Mouse (Mus musculus) c-Kit-positive CD71-positive TER-119-positive erythroid progenitor cells, embryonic 14.5 days (primary cell): ENCODE results near the gene Ube2o.
"Not testable (repeated sequence)": the region's sequence is repeated elsewhere in the genome, so short reads cannot be mapped to it uniquely, and the experiment has no call there.

Experiments used
- DNase-seq: peaks from one replicate; pipeline ENCODE4 v3.0.0-alpha.2; 2013; ENCODE audit warnings: low spot score

Gene Ube2o

DNA sequence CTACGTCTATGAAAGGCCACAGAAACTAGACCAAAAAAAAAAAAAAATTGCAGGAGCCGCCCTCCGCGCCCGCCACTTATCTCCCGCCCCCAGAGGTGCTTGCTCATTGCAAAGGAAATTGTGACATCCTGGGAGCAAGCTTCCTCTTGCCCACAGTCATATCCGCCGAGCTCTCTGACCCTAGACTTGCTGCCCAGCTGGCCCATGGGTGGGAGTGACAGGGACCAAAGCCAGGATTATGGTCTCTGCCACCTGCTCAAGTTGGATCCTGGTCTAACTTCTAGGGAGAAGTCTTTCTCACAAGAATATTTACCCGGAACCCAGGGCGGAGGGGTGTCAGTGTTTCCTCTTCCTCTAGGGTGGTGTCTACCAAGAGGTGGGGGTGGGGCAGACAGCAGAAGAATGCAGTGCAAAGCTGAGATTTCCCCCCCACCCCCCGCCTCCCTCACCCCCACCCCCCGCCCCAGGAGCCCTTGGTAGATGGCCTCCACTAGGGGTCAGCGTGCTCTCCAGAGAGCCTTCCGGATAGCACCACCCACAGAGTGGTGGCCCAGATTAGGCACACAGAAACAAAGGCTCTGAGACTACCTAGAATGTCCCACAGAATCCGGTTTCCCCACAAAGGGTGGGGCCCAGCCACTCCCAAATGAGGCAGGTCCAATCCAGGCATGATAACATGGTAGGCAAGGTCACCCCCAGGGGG, 34.6 kb upstream of the Ube2o start:
- DNase-seq, result peak; percentile 85

DNA sequence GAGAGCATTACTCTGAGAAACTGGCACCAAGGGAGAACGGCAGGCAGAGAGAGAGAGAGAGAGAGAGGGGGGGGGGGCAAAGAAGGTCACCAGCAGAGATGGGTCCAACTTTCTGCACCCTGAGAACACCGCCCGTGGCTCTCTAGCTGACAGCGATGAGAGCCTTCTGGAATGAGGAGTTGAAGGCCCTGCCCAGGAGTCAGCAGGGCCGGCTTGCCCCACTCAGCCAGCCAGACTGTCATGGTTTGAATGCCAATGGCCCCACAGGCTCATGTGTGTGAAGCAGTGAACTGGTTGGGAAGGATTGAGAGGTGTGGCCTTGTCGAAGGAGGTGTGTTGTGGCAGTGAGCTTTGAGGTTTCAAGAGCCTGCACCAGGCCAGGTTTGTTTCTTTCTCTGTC, 32.0 kb upstream of the Ube2o start:
- DNase-seq, result no peak

DNA sequence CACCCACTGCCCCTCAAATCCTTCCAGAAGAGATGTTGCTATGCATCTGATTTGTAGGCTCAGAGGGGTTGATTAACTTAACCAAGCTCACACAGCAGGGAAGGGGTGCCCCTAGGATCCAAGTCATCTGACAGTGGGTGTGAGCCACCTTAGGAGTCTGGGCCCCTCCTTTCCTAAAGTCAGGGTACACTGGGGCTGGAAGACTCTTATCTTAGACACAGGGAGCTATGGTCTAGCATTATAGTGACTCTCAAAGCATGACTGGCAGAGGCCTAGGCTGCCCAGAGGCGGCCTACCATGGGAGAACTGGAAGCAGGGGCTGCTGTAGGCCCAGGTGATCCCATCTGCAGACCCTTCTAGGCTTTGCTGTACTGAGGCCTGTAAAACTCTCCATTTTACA, 31.3 kb upstream of the Ube2o start:
- DNase-seq, result no peak

DNA sequence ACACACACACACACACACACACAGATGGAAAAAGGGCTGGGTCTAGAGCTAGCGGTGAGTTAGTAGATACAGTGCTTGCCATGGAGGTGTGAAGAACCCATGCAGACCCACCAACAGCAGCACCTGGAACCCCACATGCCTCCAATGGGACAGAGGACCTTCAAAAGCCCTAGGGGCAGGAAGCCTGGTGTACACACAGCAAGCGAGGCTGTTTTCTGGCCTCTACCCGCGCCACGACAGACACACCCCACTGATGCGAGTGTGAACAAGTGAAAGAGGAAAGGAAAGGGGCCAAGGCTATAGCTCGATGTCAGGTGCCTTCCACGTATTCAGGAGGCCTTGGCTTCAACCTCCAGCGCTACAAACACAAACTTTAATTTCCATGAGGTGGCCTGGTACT, 30.6 kb upstream of the Ube2o start:
- no peak for DNase-seq

DNA sequence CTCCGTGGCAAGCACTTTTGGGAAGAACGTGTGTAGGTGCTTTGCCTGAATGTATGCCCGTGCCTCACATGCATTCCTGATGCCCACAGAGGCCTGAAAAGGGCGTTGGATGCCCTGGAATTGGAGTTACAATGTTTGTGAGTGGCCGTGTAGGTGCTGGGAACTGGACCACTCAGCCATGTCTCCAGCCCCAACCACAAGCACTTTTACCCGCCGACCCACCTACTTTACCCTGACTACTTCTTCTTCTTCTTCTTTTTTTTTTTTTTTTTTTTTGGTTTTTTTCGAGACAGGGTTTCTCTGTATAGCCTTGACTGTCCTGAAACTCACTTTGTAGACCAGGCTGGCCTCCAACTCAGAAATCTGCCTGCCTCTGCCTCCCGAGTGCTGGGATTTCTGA, 29.9 kb upstream of the Ube2o start:
- DNase-seq, result not testable (repeated sequence)

DNA sequence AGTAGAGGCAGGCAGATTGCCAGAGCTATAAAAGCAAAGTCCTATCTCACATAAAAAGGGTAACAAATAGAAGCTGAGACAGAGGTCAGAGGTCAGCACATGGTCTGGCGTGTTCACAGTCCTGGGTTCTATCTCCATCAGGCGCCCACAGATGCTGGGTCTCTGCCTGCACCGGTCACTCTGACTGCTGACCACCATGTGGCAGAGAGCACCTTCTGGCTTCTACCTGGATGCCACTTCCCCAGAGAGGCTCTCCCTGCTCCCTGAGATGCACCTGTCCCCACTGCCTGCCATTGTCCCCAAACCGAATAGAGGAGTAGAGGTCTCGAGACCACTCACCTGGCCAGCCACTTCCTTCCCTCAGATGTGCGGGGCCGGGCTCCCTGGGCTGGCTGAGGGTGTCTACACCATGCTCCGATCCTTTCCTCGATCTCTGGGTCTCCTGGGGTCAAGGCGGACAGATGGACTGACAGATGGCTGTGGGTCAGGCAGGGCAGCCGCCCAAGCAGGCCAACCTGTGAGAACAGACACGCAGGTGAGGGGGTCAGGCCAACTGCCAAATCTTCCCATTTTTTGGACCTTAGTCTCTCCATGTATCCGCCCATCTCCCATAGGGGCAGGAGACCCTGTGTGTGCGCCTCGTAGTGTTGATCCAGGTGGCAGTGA, 28.9 kb upstream of the Ube2o start:
- no peak for DNase-seq

DNA sequence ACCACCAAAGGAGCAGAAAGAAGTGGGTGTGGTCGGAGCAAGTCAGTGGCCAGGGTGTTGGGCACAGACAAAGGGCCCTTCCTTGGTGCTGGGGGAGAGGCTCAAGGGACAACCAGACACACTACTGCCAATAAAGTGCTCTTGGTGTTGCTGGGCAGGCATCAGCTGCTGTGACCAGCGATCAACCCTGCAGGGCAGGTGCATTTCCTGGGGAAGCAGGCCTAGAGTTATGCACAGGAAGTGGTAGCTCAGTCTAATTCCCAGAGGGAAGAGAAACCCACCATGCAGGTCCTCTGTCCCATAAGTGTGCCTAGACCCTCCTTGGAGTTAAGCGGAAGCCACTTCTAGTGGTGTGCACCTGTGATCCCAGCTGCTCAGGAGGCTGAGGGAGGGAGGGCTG, 26.5 kb upstream of the Ube2o start:
- no peak for DNase-seq

DNA sequence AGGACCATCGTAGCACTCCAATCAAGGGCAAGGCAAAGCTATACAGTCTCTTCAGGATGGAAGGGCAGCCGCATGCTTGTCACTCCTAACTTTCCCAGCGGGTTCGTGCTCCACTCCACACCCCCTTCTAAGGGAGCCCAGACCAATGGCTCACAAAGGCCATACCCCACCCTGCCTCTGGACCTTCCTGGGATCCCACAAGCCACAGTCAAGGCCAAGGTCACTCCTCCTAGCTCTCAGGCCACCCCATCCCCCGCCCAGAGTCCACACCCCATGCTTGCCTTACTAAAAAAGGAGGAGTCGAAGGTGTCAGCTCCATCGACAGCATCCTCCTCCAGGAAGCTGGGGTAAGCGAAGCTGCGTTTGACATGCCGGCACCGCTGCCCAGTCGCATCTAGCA, 22.9 kb upstream of the Ube2o start:
- DNase-seq, result no peak

DNA sequence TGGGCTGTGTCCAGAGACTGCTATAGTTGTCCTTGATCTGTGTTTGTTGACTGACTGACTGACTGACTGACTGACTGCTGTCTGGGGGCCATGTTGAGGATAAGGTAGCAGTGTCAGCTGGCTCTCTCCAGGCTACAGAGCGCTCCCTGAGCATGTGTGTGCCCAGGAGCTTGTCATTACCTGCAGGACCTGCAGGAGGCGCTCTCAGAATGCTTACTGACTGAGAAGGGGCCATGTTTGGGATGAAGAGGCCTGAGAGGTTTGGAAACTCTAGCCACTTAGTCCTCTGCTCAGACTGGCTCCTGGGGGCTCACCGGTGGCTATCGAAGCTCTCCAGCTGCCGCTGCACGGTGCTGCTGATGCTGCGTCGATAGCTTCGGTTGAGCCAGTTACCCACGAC, 22.1 kb upstream of the Ube2o start:
- DNase-seq, result peak; percentile 70

DNA sequence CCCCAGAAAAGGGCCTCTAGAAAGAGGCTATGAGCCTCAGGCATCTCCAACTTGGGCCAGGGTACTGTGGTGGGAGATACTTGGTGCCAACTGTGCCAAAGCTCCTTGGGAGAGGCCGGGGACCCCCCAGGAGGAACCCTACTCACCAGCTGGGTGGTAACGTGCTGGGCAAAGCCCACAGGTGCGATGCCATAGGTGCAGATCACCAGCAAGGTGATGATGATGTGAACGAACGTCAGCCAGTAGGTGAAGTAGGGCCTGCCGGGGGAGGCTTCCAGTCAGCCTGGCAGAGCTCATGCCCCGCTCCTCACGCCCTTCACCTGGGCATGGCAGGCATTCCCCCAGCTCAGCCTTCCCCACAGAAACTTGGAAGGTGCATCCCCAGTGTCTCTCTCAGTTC, 20.8 kb upstream of the Ube2o start:
- DNase-seq, result no peak

DNA sequence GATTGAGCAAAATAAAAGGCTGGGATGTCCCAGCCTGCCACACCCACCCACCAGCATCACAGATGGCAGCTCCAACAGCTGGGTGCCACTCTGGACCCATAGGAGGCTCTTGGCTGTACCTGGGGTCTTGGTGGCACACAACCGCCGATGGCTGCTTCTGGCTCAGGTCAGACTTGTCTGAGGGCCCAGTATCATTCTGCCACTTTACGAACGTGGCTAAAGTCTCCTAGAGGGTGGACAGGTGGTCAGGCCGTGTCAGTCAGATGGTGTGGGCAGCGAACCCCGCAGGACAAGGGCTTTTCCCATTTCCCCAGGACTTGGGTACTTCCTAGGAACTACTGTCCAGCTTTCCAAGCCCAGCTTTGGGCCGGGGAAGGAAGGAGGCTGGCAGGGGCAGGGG, 19.9 kb upstream of the Ube2o start:
- DNase-seq, result no peak

DNA sequence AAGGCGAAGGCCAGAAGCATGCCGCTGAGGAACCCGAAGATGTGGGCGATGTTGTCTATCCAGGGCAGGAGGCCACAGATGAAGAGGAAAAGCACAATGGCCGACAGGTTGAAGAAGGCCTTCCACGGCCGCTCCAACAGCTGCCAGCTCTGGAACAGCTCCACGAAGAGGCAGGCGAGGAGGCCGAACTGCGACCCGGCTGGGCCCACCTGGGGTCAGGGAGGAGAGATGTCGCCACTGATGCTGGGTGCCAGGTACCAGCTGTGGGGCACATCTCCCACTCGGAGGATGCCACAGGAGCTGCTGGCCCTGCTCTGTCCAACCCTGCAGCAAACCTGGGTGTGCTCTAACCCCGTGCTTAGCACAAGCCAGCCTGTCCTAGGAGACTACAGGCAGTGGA, 18.0 kb upstream of the Ube2o start:
- no peak for DNase-seq

DNA sequence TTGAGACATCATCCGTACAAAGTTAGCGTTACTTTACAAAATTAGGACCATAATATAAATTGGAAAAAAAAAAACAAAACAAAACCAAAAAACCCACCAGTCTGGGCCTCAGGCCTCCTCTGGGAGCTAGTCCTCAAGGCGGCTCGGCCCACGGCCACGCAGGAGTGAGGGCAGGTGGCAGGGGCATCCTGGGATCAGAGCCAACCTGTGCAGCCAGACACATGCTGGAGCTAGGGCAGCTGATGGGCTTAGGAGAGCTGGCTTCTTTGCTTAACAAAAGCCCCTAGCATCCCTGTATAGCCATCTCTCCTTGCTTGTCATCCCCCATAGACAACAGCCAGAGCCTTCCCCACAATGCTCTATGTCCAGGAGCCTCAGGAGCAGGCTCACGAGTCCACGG, 16.9 kb upstream of the Ube2o start:
- DNase-seq, result no peak

DNA sequence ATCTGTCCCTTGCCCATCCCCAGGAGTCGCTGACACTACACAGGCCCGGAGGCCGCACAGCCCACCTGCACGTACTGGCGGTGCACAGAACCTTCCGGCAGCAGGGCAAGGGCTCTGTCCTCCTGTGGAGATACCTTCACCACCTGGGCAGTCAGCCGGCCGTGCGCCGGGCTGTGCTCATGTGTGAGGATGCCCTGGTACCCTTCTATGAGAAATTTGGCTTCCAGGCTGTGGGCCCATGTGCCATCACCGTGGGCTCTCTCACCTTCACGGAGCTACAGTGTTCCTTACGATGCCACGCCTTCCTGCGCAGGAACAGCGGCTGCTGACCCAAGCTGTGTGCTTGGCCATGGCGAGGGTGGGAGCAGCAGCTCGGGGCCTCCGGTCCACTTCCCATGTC, 15.5 kb upstream of the Ube2o start:
- DNase-seq, result no peak

DNA sequence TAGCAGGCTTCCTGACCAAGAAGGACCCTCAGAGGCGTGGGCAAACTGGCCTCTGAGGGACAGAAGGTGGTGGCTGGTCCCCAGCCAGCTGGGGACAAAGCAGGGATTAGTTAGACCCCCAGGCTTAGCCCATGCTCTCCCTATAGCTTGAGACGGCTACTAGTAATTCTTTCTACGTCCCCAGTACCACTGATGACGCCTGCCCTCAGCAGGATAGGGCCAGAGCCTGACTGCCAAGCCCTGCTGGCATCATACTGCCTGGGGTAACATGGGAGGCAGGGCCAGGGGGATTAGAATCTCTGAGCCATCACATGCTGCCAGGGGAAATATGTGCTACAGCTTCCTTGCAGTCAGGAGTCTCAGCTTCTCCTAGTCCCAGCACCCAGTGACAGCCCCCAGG, 12.1 kb upstream of the Ube2o start:
- no peak for DNase-seq

DNA sequence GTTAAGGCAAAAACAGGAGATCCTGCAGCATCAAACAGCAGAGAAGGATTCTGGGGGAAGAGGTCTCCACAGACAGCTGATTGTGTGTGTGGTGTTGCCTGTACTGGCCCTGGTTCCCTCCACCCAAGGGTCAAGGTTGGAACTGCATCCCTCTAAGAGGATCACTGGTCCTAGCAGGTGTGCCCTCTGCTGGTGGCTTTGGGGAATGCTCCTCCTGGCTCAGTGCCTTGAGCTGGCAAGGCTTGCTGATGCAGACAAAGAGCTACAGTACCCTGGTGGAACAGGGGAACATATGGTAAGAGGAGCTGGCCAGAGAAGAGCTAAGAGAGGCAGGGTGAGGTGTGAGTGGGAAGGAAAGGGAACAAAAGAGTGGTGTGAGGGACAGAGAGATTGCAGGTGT, 11.2 kb upstream of the Ube2o start:
- DNase-seq, result peak; percentile 85

DNA sequence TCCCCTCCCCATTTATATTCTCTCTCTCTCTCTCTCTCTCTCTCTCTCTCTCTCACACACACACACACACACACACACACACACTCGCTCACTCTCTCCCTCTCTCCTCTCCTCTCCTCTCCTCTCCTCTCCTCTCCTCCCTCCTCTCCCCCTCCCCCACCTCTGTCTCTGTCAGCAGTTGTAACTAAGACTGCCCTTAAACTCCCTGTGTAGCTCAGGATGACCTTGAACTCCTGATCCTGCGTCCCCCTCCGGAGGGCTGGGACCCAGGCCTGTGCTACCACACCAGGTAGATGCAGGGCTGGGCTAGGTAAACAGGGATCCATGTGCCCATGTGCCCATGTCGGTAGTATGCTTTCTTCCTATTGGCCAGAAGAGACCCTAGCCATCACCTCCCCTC, 10.4 kb upstream of the Ube2o start:
- no peak for DNase-seq

DNA sequence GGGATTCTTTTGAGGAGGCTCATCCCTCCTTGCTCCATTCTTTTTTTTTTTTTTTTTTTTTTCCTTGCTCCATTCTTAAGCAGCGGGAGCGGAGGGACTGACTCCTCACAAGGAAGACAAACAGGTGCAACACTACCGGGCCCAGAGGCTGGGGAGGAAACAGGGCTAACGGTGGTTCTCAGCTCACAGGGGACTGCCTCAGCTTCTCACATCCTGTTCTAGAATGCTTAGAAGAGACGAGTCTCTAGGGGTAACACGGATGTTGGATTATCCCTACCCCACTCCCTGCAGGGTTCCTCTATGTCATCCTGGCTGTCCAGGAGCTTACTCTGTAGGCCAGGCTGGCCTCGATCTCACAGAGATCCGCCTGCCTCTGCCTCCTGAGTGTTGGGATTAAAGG, 8.3 kb upstream of the Ube2o start:
- DNase-seq, result no peak

DNA sequence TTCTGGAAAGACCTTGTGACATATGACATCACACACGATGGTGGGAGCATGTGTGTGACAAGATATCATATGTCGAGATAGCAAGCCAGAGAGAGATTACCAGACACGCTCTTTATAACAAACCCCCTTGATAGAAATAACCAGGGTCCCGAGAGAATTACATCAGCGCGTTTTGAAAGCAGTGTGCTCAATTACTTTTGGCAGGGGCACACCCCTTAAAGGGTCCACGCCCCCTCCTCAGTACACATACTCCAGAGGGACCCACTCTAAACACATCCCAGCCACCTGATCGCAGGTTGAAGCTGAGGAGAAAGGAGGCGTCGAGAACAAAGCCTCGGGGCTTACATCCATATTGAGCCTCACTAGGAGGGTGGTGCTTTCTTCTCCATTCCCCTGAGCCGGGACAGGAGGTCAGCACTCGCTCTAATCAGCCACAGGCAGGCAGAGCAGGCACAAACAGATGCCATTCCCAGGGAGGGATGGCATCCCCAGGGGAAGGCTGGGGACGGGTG, 7.8 kb upstream of the Ube2o start:
- no peak for DNase-seq

DNA sequence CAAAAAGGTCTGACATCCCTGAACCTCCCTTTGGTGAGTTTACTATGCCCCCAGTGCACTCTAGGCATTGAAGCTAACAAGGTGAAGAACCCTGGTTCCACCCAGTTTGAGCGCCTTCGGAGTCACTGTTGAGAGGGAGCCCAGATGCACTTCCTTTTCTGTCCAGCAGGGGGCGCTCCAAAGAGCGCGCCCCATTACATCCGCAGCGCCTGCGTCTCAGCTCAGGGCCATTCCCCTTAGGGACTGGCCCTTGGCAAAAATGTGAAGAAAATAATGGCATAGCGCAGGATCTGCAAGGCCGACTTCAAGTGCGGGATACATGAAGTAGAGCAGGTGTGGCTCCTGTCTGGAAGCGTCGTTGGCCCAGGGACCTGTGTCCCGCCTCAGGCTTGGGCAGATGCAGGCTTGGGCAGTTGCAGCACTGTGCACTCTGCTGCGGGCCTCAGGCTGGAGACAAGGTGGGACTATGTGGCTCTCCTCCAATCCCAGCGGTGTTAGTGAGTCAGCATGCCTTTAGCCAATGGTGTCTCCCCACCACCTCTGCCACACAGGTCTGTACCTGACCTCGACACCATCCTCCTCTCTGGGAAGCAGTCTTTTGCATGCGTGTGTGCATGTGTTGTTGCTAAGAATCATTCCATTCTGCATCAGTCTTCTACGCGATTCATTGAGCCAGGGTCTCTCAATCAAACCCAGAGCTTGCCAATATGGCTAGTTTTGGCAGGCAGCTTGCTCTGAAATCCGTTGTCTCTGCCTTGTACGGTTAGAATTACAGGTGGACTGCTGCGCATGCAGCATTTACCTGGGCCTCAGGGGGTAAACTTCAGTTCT, 5.8 kb upstream of the Ube2o start:
- DNase-seq, result peak; percentile 79

DNA sequence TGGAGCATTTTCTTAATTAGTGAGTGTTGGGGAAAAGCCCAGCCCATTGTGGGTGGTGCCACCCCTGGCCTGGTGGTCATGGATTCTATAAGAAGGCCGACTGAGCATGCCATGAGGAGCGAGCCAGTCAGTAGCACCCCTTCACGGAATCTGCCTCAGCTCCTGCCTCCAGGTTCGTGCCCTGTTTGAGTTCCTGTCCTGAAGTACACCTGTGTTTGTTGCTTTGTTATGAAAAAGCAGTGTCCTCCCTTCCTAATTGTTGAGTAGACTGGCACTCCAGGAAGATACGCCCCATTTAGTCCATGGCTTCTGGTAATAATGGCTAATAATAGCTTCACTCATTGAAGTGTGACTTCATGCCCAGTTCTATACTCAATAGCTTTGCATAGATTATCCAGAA, 5.1 kb upstream of the Ube2o start, which contains the start of gene Aanat:
TSS of gene Aanat (plus strand) at position 123 of the 400 bp plus-strand sequence.
- no peak for DNase-seq

DNA sequence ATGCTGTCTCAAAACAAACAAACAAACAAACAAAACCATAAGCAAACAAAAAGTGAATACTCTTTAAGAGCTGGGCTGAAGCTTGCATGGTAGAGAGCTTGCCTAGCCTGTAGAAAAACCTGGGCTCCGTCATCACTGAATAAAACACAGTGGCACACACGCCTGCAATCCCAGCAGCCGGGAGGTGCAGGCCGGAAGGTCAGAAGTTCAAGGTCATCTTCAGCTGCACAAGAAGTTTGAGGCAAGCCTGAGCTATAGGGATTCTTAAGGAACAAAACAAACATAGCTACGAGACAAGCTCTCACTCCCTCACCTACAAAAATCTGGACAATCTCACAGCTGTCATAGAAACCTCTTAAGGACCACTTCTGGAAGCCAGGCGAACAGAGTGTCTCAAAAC, 4.4 kb upstream of the Ube2o start:
- DNase-seq, result no peak
